In genomic region chr1:178506938-178507337, GRCm38 (mm10) we compare ENCODE assay signal across 18 mouse cellular contexts. TPM values are rescaled to one million over a fixed set of nuclear protein-coding genes. Genes with fewer than 3 reads are reported as not detected.
"Had no signal": no experiment of that assay in that cellular context is flagged by ENCODE, and none has a peak within 500 bp of the region (broad histone marks: within the 10 kb centered on the region; RNA-seq: fewer than 3 reads in every experiment).

No protein-coding gene starts in this region.

- H3K9ac ChIP-seq: liver, postnatal 0 days; lung, embryonic 15.5 days; midbrain, embryonic 13.5 days; midbrain, embryonic 15.5 days; neural tube, embryonic 12.5 days; stomach, embryonic 15.5 days had no signal

- H3K4me1 ChIP-seq: lung, embryonic 15.5 days; megakaryocyte, embryonic 14.5 days; midbrain, embryonic 15.5 days; stomach, embryonic 15.5 days had no signal

- ATAC-seq: liver, postnatal 0 days; lung, postnatal 0 days; midbrain, embryonic 13.5 days; midbrain, embryonic 15.5 days had no signal

- H3K27me3 ChIP-seq: lung, embryonic 15.5 days; midbrain, embryonic 13.5 days; midbrain, embryonic 15.5 days; neural tube, embryonic 12.5 days; stomach, embryonic 15.5 days had no signal

- DNase-seq: liver, postnatal 0 days; lung, adult 2 months; lung, postnatal 14 days; lung, postnatal 36 days; right cerebral cortex, postnatal 14 days; thymus, adult 18-20 months; thymus, postnatal 14 days; thymus, postnatal 36 days had no signal

- H3K4me2 ChIP-seq: lung, embryonic 15.5 days; midbrain, embryonic 11.5 days; midbrain, embryonic 13.5 days; midbrain, embryonic 15.5 days; neural tube, embryonic 12.5 days; stomach, embryonic 15.5 days had no signal

- H3K27ac ChIP-seq: lung, embryonic 15.5 days; macrophage; midbrain, embryonic 13.5 days; midbrain, embryonic 15.5 days; neural tube, embryonic 12.5 days; stomach, embryonic 15.5 days had no signal

- H3K9me3 ChIP-seq: lung, embryonic 15.5 days; midbrain, embryonic 13.5 days; midbrain, embryonic 15.5 days; neural tube, embryonic 12.5 days; stomach, embryonic 15.5 days had no signal

- H3K36me3 ChIP-seq: lung, embryonic 15.5 days; midbrain, embryonic 13.5 days; midbrain, embryonic 15.5 days; neural tube, embryonic 12.5 days; stomach, embryonic 15.5 days had no signal

- H3K4me3 ChIP-seq: lung, embryonic 15.5 days; megakaryocyte, embryonic 14.5 days; midbrain, embryonic 13.5 days; midbrain, embryonic 15.5 days; neural tube, embryonic 12.5 days; stomach, embryonic 15.5 days had no signal

RNA-seq across cellular contexts. Expression of gene Kif26b, which starts 22.0 kb away (rescaled TPM):
- total RNA-seq: monocyte, adult 5-6 weeks had no signal
- polyA plus RNA-seq: macrophage had no signal
